Mouse (Mus musculus) liver, embryonic 14.5 days (tissue): Measurements from ENCODE around the gene Hk1. TPM values are rescaled to one million over a fixed set of nuclear protein-coding genes. Genes with fewer than 3 reads are reported as not detected.
A peak's percentile ranks its signal among the peaks of the same experiment; 100 is the strongest.
"Not testable (repeated sequence)": the region's sequence is repeated elsewhere in the genome, so short reads cannot be mapped to it uniquely, and the experiment has no call there.

ENCODE experiments used
- ATAC-seq: fragments of 200-750 bp; cut with Nextera tagmentation; 2 replicates; pipeline ENCODE4 v1.8.0; 2017; ENCODE audit warnings: moderate number of reproducible peaks, mild to moderate bottlenecking, moderate library complexity; ENCODE audit not compliant: insufficient read depth
- DNase-seq, 3 experiments: peaks; one replicate each; pipeline ENCODE4 v3.0.0-alpha.2; 2012 to 2013; ENCODE audit warnings: low read depth in 3 of 3, low spot score in 3 of 3
- H3K27ac ChIP-seq: fragments of 300-500 bp; sonication (generic); 2 replicates; pipeline ENCODE4 v1.5.1; 2014; ENCODE audit warnings: moderate library complexity, mild to moderate bottlenecking, control low read depth, inconsistent platforms
- H3K27me3 ChIP-seq: fragments of 300-500 bp; sonication (generic); 2 replicates; pipeline ENCODE4 v1.6.1; 2014; ENCODE audit warnings: mild to moderate bottlenecking, low read length, moderate library complexity; ENCODE audit not compliant: control insufficient read depth, insufficient read depth
- H3K36me3 ChIP-seq: fragments of 300-500 bp; sonication (generic); replicated peaks from 2 replicates; pipeline ENCODE4 v1.6.1; 2014; ENCODE audit warnings: low read depth; ENCODE audit not compliant: control insufficient read depth, insufficient read depth
- H3K4me1 ChIP-seq, 2 experiments: fragments of 200-500 bp in 1 of 2; fragments of 300-500 bp in 1 of 2; sonication (generic) in 1 of 2; replicated peaks; 2 replicates each; pipeline ENCODE4 v1.6.1; 2012 to 2014; ENCODE audit warnings: antibody characterized with exemption in 1 of 2, inconsistent platforms in 1 of 2, low read length in 1 of 2; ENCODE audit not compliant: control insufficient read depth in 2 of 2, insufficient read depth in 2 of 2
- H3K4me2 ChIP-seq: fragments of 300-500 bp; sonication (generic); 2 replicates; pipeline ENCODE4 v1.6.1; 2014; ENCODE audit warnings: low read depth, mild to moderate bottlenecking, control low read depth, moderate library complexity
- H3K4me3 ChIP-seq, 2 experiments: fragments of 200-500 bp in 1 of 2; fragments of 300-500 bp in 1 of 2; sonication (generic) in 1 of 2; 2 replicates each; pipeline ENCODE4 v1.5.1; 2012 to 2014; ENCODE audit warnings: low read depth in 2 of 2, low read length in 2 of 2, mild to moderate bottlenecking in 2 of 2, control low read depth in 1 of 2, inconsistent platforms in 1 of 2, moderate library complexity in 1 of 2; ENCODE audit not compliant: insufficient read depth in 1 of 2
- H3K9ac ChIP-seq: fragments of 300-500 bp; sonication (generic); replicated peaks from 2 replicates; pipeline ENCODE4 v1.6.1; 2014; ENCODE audit warnings: mild to moderate bottlenecking, control low read depth, moderate library complexity
- H3K9me3 ChIP-seq: fragments of 300-500 bp; sonication (generic); 2 replicates; pipeline ENCODE4 v1.6.1; 2016; ENCODE audit warnings: low read length, mixed read lengths; ENCODE audit not compliant: control insufficient read depth
- CTCF ChIP-seq: IDR thresholded peaks from 2 replicates; pipeline ENCODE4 v1.5.1; 2016; ENCODE audit warnings: antibody characterized with exemption, low read depth, control low read depth
- EP300 ChIP-seq: IDR thresholded peaks from 2 replicates; pipeline ENCODE4 v1.6.1; 2016; ENCODE audit warnings: antibody characterized with exemption, low read depth
- WGBS: fragments of 180-500 bp; shearing (Covaris S2); extraction: QIAGEN DNeasy Blood & Tissue Kit; methylation state at CpG from one replicate; pipeline ENCODE4 v1.1.7; 2014; ENCODE audit not compliant: insufficient replicate concordance; 5-methylcytosine and 5-hydroxymethylcytosine counted together
- polyA plus RNA-seq, 2 experiments: library from polyadenylated mRNA; depleted of rRNA in 1 of 2; stranded (reverse) in 1 of 2; unstranded in 1 of 2; fragments of >200 nt; fragmentation: Nextera tagmentation in 1 of 2; extraction: Ambion mirVana in 1 of 2; gene quantifications; 2 replicates each; pipeline versions ENCODE4 v1.2.1 to v1.2.3; 2012 to 2014

The Hk1 gene
- polyA plus RNA-seq, 2 experiments: 54.2 to 56.1 TPM

GRCm38 (mm10) chr10:62327572-62328317 is 52.0 kb downstream of the Hk1 start:
- Histone ChIP-seq H3K27ac (peak overlapping the region; percentile 97), H3K27me3 (no peaks in the 10 kb centered on the region), H3K9me3 (no peaks in the 10 kb centered on the region), H3K4me2 (peak overlapping the region; percentile 71), H3K4me1 (peaks cover 53 to 81% of the 10 kb centered on the region in 2 experiments), H3K9ac (peak overlapping the region; percentile 73), H3K36me3 (no peaks in the 10 kb centered on the region; the same call in 1 of the 2 replicates), H3K4me3 (peak overlapping the region; percentile 50 to 80)
- TF ChIP-seq CTCF (peak; percentile 50), EP300 (peak; percentile 83)
- peak; percentile 92 for ATAC-seq
- WGBS: 19% methylated on average over 23 of the region's 23 CpGs
- DNase-seq: peak; percentile 88 to 96 (median 91)

GRCm38 (mm10) chr10:62326818-62327571 is 52.7 kb downstream of the Hk1 start:
- 12% methylated on average over 8 of the region's 8 CpGs for WGBS
- ATAC-seq: peak; percentile 10; the same call in 1 of the 2 replicates
- Histone ChIP-seq H3K27me3 (no peaks in the 10 kb centered on the region), H3K4me3 (peak overlapping the region; percentile 50 to 80), H3K36me3 (no peaks in the 10 kb centered on the region; the same call in 1 of the 2 replicates), H3K9ac (peak overlapping the region; percentile 73), H3K4me2 (peak overlapping the region; percentile 71), H3K4me1 (peaks cover 47 to 74% of the 10 kb centered on the region in 2 experiments), H3K9me3 (no peaks in the 10 kb centered on the region), H3K27ac (peak overlapping the region; percentile 97)
- DNase-seq: no peak
- TF ChIP-seq CTCF (no peak; the same call in none of the 2 replicates), EP300 (no peak)

- H3K27ac ChIP-seq: peak overlapping the region; percentile 5; the same call in 1 of the 2 replicates
- peak overlapping the region; percentile 71 for H3K4me2 ChIP-seq
- TF ChIP-seq EP300 (no peak), CTCF (no peak)
- no peak for DNase-seq
- no peaks in the 10 kb centered on the region for H3K9me3 ChIP-seq
- 67% methylated on average over 8 of the region's 8 CpGs for WGBS
- peak overlapping the region; percentile 50 to 80 for H3K4me3 ChIP-seq
- H3K9ac ChIP-seq: peak overlapping the region; percentile 7
- peaks cover 37 to 64% of the 10 kb centered on the region in 2 experiments for H3K4me1 ChIP-seq
- no peaks in the 10 kb centered on the region for H3K27me3 ChIP-seq
- no peaks in the 10 kb centered on the region; the same call in 1 of the 2 replicates for H3K36me3 ChIP-seq
- ATAC-seq: no peak
Observed at GRCm38 (mm10) chr10:62326002-62326401, 53.7 kb downstream of the Hk1 start.

DNA sequence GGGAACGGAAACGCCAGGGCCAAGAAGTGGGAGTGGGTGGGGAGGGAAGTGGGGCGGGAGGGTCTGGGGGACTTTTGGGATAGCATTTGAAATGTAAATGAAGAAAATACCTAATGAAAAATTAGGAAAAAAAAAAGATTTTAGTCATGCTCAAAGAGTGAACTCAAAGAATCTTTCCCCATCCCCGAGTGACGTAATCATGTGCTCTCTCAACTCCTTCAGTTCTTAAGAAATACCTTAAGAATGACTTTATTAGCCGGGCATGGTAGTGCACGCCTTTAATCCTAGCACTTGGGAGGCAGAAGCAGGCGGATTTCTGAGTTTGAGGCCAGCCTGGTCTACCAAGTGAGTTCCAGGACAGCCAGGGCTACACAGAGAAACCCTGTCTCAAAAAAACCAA is 56.9 kb downstream of the Hk1 start:
- not testable (repeated sequence) for H3K9me3 ChIP-seq, H3K27ac ChIP-seq, DNase-seq, H3K4me2 ChIP-seq, H3K36me3 ChIP-seq, H3K4me3 ChIP-seq, H3K9ac ChIP-seq, ATAC-seq, H3K27me3 ChIP-seq
- 71% methylated on average over 8 of the region's 8 CpGs for WGBS
- H3K4me1 ChIP-seq: peaks cover 23 to 38% of the 10 kb centered on the region in 2 experiments

GRCm38 (mm10) chr10:62321457-62321856 is 58.3 kb downstream of the Hk1 start:
- Histone ChIP-seq H3K9ac (no peak overlapping the region), H3K27me3 (no peaks in the 10 kb centered on the region), H3K4me3 (no peak overlapping the region), H3K9me3 (no peaks in the 10 kb centered on the region), H3K4me1 (peaks cover 15 to 27% of the 10 kb centered on the region in 2 experiments), H3K36me3 (peaks cover under 1% of the 10 kb centered on the region), H3K4me2 (no peak overlapping the region), H3K27ac (no peak overlapping the region)
- TF ChIP-seq CTCF (peak; percentile 26), EP300 (no peak)
- ATAC-seq (no peak), DNase-seq (no peak)
- 75% methylated on average over 9 of the region's 9 CpGs for WGBS
